Comparison of ENCODE assay signal across 15 mouse cellular contexts in genomic region chr3:21840751-21841488, GRCm38 (mm10).
DNase-seq lines count a peak whose midpoint lies in the region; ATAC-seq and TF ChIP-seq lines count a peak whose summit lies in the region.
"Had no signal": no experiment of that assay in that cellular context is flagged by ENCODE, and none has a peak within 500 bp of the region (broad histone marks: within the 10 kb centered on the region; RNA-seq: fewer than 3 reads in every experiment).

No protein-coding gene starts in this region.

- no peak overlapping the region for H3K4me3 ChIP-seq in lung, postnatal 0 days (ENCODE audit: low read depth, low read length)
- no peak overlapping the region for H3K4me3 ChIP-seq in G1E (ENCODE audit: low read depth, low read length)
- H3K4me3 ChIP-seq: embryonic facial prominence, embryonic 15.5 days; neural tube, embryonic 12.5 days had no signal

- H3K9ac ChIP-seq in lung, postnatal 0 days (replicated peaks; ENCODE audit: low read depth): no peak overlapping the region
- H3K9ac ChIP-seq: embryonic facial prominence, embryonic 15.5 days; neural tube, embryonic 12.5 days had no signal

- no peak for TF ChIP-seq CTCF in lung, postnatal 0 days (IDR thresholded peaks at IDR 0.05)
- no peak for TF ChIP-seq CTCF in G1E (IDR thresholded peaks at IDR 0.05; ENCODE audit: low read depth, low read length)

- ATAC-seq in lung, postnatal 0 days: peak; percentile 43; the same call in 1 of the 2 replicates
- peak; percentile 60 for ATAC-seq in G1E (ENCODE audit: extremely low read depth, insufficient number of reproducible peaks, low FRiP score, poor library complexity, severe bottlenecking)
- peak; percentile 85 for ATAC-seq in common myeloid progenitor, adult 5-6 weeks (replicated peaks; ENCODE audit: low read depth, poor library complexity, severe bottlenecking)
- ATAC-seq in megakaryocyte, adult 5-6 weeks (ENCODE audit: poor library complexity, severe bottlenecking): peak; percentile 54
- ATAC-seq: intestine, postnatal 0 days had no signal

- no peaks in the 10 kb centered on the region for H3K27me3 ChIP-seq in lung, postnatal 0 days (replicated peaks; ENCODE audit: insufficient read depth, low read length)
- peaks cover 6% of the 10 kb centered on the region for H3K27me3 ChIP-seq in G1E (ENCODE audit: insufficient read depth, low read length)
- H3K27me3 ChIP-seq: embryonic facial prominence, embryonic 15.5 days; neural tube, embryonic 12.5 days had no signal

- peak; percentile 24 for DNase-seq in lung, postnatal 0 days (ENCODE audit: low spot score)
- DNase-seq in lung, postnatal 36 days: no peak
- peak; percentile 6 for DNase-seq in G1E (ENCODE audit: low spot score)
- no peak for DNase-seq in spleen, postnatal 4 days (ENCODE audit: low spot score in 2 of 2)
- no peak for DNase-seq in right cerebral cortex, postnatal 36 days (ENCODE audit: low spot score in 2 of 2)
- DNase-seq: adrenal gland, postnatal 25 days; cerebellum, adult 18-20 months; lung, adult 2 months; right cerebral cortex, postnatal 25 days had no signal

- no peaks in the 10 kb centered on the region for H3K36me3 ChIP-seq in lung, postnatal 0 days (ENCODE audit: insufficient read depth, low read length)
- H3K36me3 ChIP-seq in G1E (replicated peaks): no peaks in the 10 kb centered on the region
- H3K36me3 ChIP-seq: embryonic facial prominence, embryonic 15.5 days; neural tube, embryonic 12.5 days had no signal

- no peak overlapping the region for H3K27ac ChIP-seq in lung, postnatal 0 days (ENCODE audit: low read length)
- H3K27ac ChIP-seq: embryonic facial prominence, embryonic 15.5 days; neural tube, embryonic 12.5 days; stomach, postnatal 0 days had no signal

- 30% methylated on average over 5 of the region's 5 CpGs for WGBS in lung, postnatal 0 days

- no peaks in the 10 kb centered on the region for H3K9me3 ChIP-seq in lung, postnatal 0 days (ENCODE audit: low read length)
- H3K9me3 ChIP-seq in G1E (replicated peaks): no peaks in the 10 kb centered on the region
- H3K9me3 ChIP-seq: embryonic facial prominence, embryonic 15.5 days; neural tube, embryonic 12.5 days had no signal

- no peak overlapping the region for H3K4me2 ChIP-seq in lung, postnatal 0 days (replicated peaks; ENCODE audit: low read depth, low read length)
- H3K4me2 ChIP-seq: embryonic facial prominence, embryonic 15.5 days; neural tube, embryonic 12.5 days had no signal

- no peaks in the 10 kb centered on the region for H3K4me1 ChIP-seq in lung, postnatal 0 days (ENCODE audit: insufficient read depth, low read depth, low read length)
- peaks cover 8% of the 10 kb centered on the region; the same call in 1 of the 2 replicates for H3K4me1 ChIP-seq in G1E (ENCODE audit: insufficient read depth, low read depth, low read length)
- H3K4me1 ChIP-seq: embryonic facial prominence, embryonic 15.5 days had no signal

- TF ChIP-seq EP300 in lung, postnatal 0 days (IDR thresholded peaks at IDR 0.05): no peak

Comparison
In these comparisons a context has a peak if more than half of its experiments do, and no peak if none do; other contexts are left out.
1. DNase-seq: peak in lung, postnatal 0 days (single experiment) and G1E (single experiment); none in lung, postnatal 36 days (single experiment), spleen, postnatal 4 days (0 of 2) and right cerebral cortex, postnatal 36 days (0 of 2).
2. Peak in every context shown above with its lines, with median percentiles within 50 percentile points of each other: ATAC-seq.